In the genomic region with DNA sequence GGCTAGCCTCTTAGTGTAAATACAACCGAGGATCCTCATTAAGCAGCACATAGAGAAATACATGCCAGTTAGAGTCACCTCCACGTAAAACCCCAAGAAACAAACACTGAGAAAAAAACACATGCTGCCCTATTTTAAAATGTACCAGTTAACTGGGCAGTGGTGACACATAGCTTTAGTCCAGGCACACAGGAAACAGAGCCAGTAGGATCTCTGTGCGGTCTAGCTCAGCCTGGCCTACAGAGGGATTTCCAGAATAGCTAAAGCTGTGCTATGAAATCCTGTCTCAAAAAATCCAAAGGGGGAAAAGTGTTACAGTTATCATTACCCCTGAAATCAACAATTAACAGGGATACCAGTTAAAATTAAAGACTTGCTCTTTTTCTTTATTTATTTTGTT, we compare ENCODE assay signal across 13 mouse cellular contexts.
"Had no signal": no experiment of that assay in that cellular context is flagged by ENCODE, and none has a peak within 500 bp of the region (broad histone marks: within the 10 kb centered on the region; RNA-seq: fewer than 3 reads in every experiment).

No protein-coding gene starts in this region.

- DNase-seq: lung, embryonic 14.5 days; lung, postnatal 10 days; lung, postnatal 4 days; midbrain, embryonic 14.5 days; retina, postnatal 1 day; right cerebral cortex, adult 18-20 months; right cerebral cortex, postnatal 25 days; right cerebral cortex, postnatal 4 days; spleen, adult 18-20 months; thymus, adult 18-20 months; thymus, postnatal 14 days; thymus, postnatal 36 days had no signal

- ATAC-seq: midbrain, embryonic 16.5 days had no signal
